Mouse (Mus musculus) limb, embryonic 11.5 days (tissue): ENCODE measurements around the gene Kbtbd7. TPM values are rescaled to one million over a fixed set of nuclear protein-coding genes. Genes with fewer than 3 reads are reported as not detected.
"Not testable (repeated sequence)": the region's sequence is repeated elsewhere in the genome, so short reads cannot be mapped to it uniquely, and the experiment has no call there.

Experiments used
- ATAC-seq: fragments of 200-750 bp; cut with Nextera tagmentation; 2 replicates; pipeline ENCODE4 v1.8.0; 2017; ENCODE audit warnings: low read depth; ENCODE audit not compliant: insufficient number of reproducible peaks, low FRiP score, low TSS enrichment
- DNase-seq: peaks from one replicate; pipeline ENCODE4 v3.0.0-alpha.2; 2015; ENCODE audit warnings: low spot score
- H3K27ac ChIP-seq: fragments of 300-500 bp; sonication (generic); replicated peaks from 2 replicates; pipeline ENCODE4 v1.5.1; 2014; ENCODE audit warnings: low read depth, mild to moderate bottlenecking, low read length
- H3K27me3 ChIP-seq: fragments of 300-500 bp; sonication (generic); 2 replicates; pipeline ENCODE4 v1.6.1; 2014; ENCODE audit warnings: mild to moderate bottlenecking, low read length, mixed read lengths; ENCODE audit not compliant: control insufficient read depth, insufficient read depth
- H3K36me3 ChIP-seq: fragments of 300-500 bp; sonication (generic); 2 replicates; pipeline ENCODE4 v1.6.1; 2014; ENCODE audit warnings: mild to moderate bottlenecking, low read length, moderate library complexity, mixed read lengths; ENCODE audit not compliant: control insufficient read depth, insufficient read depth
- H3K4me1 ChIP-seq: fragments of 300-500 bp; sonication (generic); 2 replicates; pipeline ENCODE4 v1.6.1; 2014; ENCODE audit warnings: low read length, mixed read lengths; ENCODE audit not compliant: control insufficient read depth, insufficient read depth
- H3K4me2 ChIP-seq: fragments of 300-500 bp; sonication (generic); 2 replicates; pipeline ENCODE4 v1.6.1; 2014; ENCODE audit warnings: low read depth, mild to moderate bottlenecking, moderate library complexity; ENCODE audit not compliant: severe bottlenecking
- H3K4me3 ChIP-seq: fragments of 300-500 bp; sonication (generic); 2 replicates; pipeline ENCODE4 v1.5.1; 2014; ENCODE audit warnings: low read depth, low read length
- H3K9ac ChIP-seq: fragments of 300-500 bp; sonication (generic); 2 replicates; pipeline ENCODE4 v1.6.1; 2014; ENCODE audit warnings: mild to moderate bottlenecking, low read length
- H3K9me3 ChIP-seq: fragments of 300-500 bp; sonication (generic); 2 replicates; pipeline ENCODE4 v1.6.1; 2016; ENCODE audit warnings: low read length; ENCODE audit not compliant: control insufficient read depth
- WGBS: fragments of 180-500 bp; shearing (Covaris S2); extraction: QIAGEN DNeasy Blood & Tissue Kit; methylation state at CpG from one replicate; pipeline ENCODE4 v1.1.7; 2014; 5-methylcytosine and 5-hydroxymethylcytosine counted together
- polyA plus RNA-seq: library from polyadenylated mRNA; unstranded; fragments of >200 nt; fragmentation: Nextera tagmentation; extraction: Ambion mirVana; gene quantifications from 2 replicates; pipeline ENCODE4 v1.2.1, GENCODE M21; 2014

Kbtbd7 gene
- polyA plus RNA-seq, 1 experiment from 2014 or later = 18.7 TPM

DNA sequence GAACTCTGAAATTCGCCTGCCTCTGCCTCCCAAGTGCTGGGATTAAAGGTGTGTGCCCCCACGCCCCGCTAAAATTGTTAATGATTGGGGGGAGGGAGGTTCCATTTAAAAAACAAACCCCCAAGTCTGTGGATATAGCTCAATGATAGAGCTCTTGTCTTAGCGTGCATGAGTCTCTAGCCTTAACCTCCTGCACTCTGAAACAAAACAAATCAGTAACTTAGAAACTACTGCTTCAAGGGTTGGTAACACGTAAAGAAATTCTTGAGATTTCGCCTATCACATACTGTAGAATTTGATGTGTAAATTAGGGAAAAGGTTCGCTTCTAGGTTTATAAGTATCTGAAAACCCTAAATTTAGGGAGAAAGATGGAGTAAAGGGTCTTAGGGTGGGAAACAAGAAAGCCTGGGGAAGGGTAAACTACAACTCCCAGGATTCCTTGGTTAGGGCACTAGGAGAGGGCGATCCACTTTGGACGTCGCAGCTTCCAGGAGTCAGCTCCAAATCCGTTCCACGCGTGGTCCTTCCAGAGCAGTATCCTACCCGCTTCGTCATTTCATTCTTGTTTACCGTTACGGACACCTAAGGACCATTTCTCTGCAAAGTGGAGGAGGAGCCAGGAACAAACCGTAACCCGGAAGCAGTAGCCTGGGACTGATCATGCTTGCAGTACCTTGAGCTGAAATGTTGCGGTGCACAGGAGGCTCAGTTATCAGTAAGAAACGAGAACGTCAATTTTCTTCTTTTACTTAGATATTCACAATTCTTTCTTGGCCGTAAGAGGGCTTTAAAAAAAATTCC, 28.8 kb upstream of the Kbtbd7 start, which contains the start of gene Mtrf1:
Gene Mtrf1, plus strand, starts transcription at position 452 of the 802 bp plus-strand sequence.
- H3K9ac ChIP-seq = peak within 1 kb of the TSS; percentile 68
- 20% methylated on average over 23 of the region's 23 CpGs for WGBS
- peak; percentile 82 for ATAC-seq

DNA sequence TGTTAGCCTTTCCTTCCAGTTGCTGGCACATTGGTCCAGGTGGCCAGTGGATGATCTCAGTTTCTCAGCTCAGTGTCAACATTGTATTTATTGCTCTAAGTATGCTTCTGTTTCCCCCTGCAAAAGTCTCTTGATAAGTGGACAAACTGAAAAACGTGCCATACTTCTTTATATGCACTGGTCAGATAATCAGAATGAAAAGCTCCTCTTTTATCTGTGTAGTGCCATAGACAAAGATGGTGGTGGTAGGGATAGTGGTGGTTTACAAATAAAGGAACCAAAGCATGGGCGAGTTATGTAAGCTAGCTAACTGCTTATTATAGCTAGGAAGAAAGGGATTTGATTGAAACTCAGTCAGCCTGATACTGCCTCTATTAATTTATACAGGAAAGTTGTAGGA, 18.7 kb upstream of the Kbtbd7 start:
- Histone ChIP-seq H3K4me2 (no peak overlapping the region), H3K4me1 (no peaks in the 10 kb centered on the region), H3K27me3 (no peaks in the 10 kb centered on the region), H3K36me3 (no peaks in the 10 kb centered on the region), H3K27ac (no peak overlapping the region), H3K4me3 (no peak overlapping the region), H3K9ac (no peak overlapping the region), H3K9me3 (no peaks in the 10 kb centered on the region)
- 77% methylated on average over 2 of the region's 2 CpGs for WGBS
- DNase-seq (no peak), ATAC-seq (no peak)

More for the DNA sequence above, 28.8 kb upstream of the Kbtbd7 start, which contains the start of gene Mtrf1:
- Histone ChIP-seq H3K27me3 (no peaks in the 10 kb centered on the region), H3K36me3 (no peaks in the 10 kb centered on the region), H3K27ac (peak within 1 kb of the TSS; percentile 81), H3K4me1 (no peaks in the 10 kb centered on the region), H3K4me2 (peak within 1 kb of the TSS; percentile 42), H3K9me3 (no peaks in the 10 kb centered on the region), H3K4me3 (peak within 1 kb of the TSS; percentile 53)
- peak; percentile 79 for DNase-seq

DNA sequence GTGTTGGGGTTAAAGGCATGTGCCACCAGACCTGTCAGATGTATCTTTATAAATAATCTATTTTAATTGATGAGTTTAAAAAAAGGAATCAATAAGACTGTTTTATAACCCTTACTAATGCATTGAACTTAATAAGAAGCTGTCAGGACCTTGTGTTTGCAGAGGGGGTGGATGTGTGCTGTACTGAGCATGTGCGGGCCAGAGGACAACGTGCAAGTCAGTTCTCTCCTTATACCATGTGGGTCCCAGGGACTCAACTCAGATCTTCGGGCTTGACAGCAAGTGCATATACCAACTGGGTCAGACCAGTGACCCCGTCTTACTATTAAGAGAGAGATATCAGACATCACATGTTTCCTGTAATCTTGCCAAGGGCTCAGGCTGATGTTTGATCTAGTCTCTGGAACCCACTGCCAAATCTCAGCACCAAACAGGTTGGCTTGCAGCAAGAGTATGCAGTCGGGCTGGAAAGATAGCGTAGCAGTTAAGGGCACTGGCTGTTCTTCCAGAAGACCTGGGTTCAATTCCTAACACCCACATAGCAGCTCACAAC, 17.0 kb upstream of the Kbtbd7 start:
- Histone ChIP-seq H3K9me3 (no peaks in the 10 kb centered on the region), H3K9ac (no peak overlapping the region), H3K4me2 (no peak overlapping the region), H3K36me3 (no peaks in the 10 kb centered on the region), H3K4me1 (no peaks in the 10 kb centered on the region), H3K27ac (no peak overlapping the region), H3K4me3 (no peak overlapping the region), H3K27me3 (no peaks in the 10 kb centered on the region)
- ATAC-seq (no peak), DNase-seq (no peak)
- WGBS = 94% methylated on average over 6 of the region's 6 CpGs

DNA sequence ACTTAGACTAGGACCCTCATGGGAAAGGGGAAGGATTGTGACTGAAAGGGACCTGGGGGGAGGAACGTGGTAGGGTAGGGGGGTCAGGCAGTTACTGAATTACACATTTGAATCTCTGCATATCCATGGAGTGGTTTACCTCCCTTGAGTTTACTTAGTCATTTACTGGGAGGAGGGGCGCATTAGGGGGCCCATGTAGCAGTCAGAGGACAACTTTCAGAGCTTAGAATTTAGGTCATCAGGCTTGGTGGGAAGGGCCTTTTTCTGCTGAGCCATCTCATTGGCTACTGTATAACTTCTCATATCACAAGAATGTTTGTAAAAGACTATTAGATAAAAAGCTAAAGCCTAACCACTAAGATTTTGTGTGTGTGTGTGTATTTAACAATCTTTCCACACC, 15.6 kb upstream of the Kbtbd7 start:
- no peak for DNase-seq
- Histone ChIP-seq H3K27me3 (no peaks in the 10 kb centered on the region), H3K36me3 (no peaks in the 10 kb centered on the region), H3K4me2 (no peak overlapping the region), H3K27ac (no peak overlapping the region), H3K4me3 (no peak overlapping the region), H3K9ac (no peak overlapping the region), H3K4me1 (no peaks in the 10 kb centered on the region), H3K9me3 (no peaks in the 10 kb centered on the region)
- WGBS = 85% methylated on average over 2 of the region's 2 CpGs
- ATAC-seq = no peak

DNA sequence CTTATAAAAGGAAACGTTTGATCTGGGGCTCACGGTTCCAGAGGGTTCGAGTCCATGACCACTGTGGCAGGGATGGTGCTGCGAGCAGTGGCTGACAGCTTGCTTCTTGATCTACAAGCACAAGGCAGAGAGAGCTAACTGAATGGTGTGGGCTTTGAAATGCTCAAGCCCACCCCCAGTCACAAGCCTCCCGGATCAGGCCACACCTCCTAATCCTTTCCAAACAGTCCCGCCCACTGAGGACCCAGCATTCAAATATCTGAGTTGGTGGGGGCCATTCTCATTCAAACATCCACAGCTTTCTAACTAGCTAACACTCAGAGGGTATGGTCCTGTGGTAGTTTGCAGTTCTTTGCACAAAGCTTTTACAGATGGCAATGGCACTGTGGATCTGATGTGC, 13.2 kb upstream of the Kbtbd7 start:
- ATAC-seq (no peak), DNase-seq (no peak)
- no peak overlapping the region for H3K27ac ChIP-seq
- H3K4me2 ChIP-seq = no peak overlapping the region
- H3K36me3 ChIP-seq = no peaks in the 10 kb centered on the region
- H3K9ac ChIP-seq = no peak overlapping the region
- H3K4me3 ChIP-seq = no peak overlapping the region
- no peaks in the 10 kb centered on the region for H3K4me1 ChIP-seq
- H3K9me3 ChIP-seq = no peaks in the 10 kb centered on the region
- H3K27me3 ChIP-seq = no peaks in the 10 kb centered on the region
- 86% methylated on average over 6 of the region's 6 CpGs for WGBS

DNA sequence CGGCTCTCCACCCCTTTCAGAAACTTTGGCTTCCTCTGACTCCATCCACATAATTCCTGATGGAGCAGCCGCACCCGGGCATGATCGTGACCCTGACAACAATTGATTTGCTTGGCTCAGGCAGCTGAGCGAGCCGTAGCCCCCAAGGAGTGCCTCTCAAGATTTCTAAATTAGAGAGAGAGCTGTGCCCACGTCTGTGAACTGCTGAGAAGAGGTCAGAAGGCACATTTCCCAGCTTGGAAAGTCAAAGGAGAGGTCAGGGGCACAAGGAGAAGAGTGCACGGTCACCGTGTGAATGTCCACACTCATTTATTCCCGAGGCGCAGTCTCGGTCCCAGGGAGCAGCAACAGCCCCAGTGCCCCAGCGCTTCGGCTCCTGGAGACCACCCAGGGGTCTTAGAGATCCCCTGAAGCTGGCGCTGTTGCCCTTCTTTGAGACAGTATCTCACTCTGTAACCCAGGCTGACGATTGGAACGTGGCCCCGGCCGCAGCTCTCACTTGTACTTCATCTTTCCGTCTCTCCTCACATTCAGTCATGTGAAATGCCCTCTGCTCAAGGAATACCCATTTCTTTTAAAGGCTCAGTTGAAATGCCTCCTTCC, 6.1 kb upstream of the Kbtbd7 start:
- Histone ChIP-seq H3K4me3 (no peak overlapping the region), H3K4me2 (no peak overlapping the region), H3K9me3 (no peaks in the 10 kb centered on the region), H3K9ac (no peak overlapping the region), H3K27me3 (no peaks in the 10 kb centered on the region), H3K27ac (no peak overlapping the region), H3K36me3 (0 out of 2 replicates have a peak, but pooled peaks cover 3% of the 10 kb centered on the region), H3K4me1 (no peaks in the 10 kb centered on the region)
- DNase-seq (no peak), ATAC-seq (no peak)
- WGBS = 80% methylated on average over 20 of the region's 20 CpGs

DNA sequence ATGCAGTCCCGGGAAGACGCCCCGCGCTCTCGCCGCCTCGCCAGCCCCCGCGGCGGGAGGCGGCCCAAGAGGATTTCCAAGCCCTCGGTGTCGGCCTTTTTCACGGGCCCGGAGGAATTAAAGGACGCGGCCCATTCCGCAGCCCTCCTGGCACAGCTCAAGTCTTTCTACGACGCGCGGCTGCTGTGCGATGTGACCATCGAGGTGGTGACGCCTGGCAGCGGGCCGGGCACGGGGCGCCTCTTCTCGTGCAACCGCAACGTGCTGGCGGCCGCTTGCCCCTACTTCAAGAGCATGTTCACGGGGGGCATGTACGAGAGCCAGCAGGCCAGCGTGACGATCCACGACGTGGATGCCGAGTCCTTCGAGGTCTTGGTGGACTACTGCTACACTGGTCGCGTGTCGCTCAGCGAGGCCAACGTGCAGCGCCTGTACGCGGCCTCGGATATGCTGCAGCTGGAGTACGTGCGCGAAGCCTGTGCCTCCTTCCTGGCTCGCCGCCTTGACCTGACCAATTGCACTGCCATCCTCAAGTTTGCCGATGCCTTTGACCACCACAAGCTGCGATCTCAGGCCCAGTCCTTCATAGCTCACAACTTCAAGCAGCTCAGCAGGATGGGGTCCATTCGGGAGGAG, 537 bp downstream of the Kbtbd7 start:
- not testable (repeated sequence) for H3K27ac ChIP-seq, H3K9me3 ChIP-seq, H3K27me3 ChIP-seq, DNase-seq, H3K4me1 ChIP-seq, H3K36me3 ChIP-seq
- 50% methylated on average over 8 of the region's 59 CpGs for WGBS
- peak overlapping the region; percentile 72 for H3K9ac ChIP-seq
- ATAC-seq = peak; percentile 35
- peak overlapping the region; percentile 48 for H3K4me2 ChIP-seq
- peak overlapping the region; percentile 42 for H3K4me3 ChIP-seq

DNA sequence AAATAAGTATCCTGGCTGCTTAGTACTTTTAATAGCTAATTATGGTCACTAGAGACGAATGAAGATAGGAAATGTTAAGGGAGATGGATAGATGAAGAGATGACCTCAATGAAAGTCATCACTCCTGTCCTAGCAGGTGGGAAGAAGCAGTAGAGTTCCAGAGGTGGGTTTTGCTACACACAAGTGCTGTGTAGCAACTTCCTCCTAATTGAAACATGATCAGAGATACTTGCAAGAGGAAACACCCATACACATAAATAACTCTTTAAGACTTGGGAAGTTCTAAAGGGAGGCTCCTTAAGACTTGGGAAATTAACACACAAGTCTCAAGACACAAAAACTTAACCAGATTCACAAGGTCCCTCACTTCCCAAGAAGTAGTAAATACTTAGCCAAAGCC, 7.8 kb downstream of the Kbtbd7 start:
- Histone ChIP-seq H3K4me3 (no peak overlapping the region), H3K9ac (no peak overlapping the region), H3K27ac (no peak overlapping the region), H3K4me2 (no peak overlapping the region), H3K27me3 (no peaks in the 10 kb centered on the region), H3K36me3 (no peaks in the 10 kb centered on the region), H3K9me3 (no peaks in the 10 kb centered on the region), H3K4me1 (no peaks in the 10 kb centered on the region)
- ATAC-seq (no peak), DNase-seq (no peak)
- WGBS = 81% methylated on average over 1 of the region's 1 CpGs
